Mouse (Mus musculus) ES-Bruce4 (cell line): ENCODE measurements around the gene Fam32a. TPM values are rescaled to one million over a fixed set of nuclear protein-coding genes. Genes with fewer than 3 reads are reported as not detected.
A peak's percentile ranks its signal among the peaks of the same experiment; 100 is the strongest.

Experiments
- H3K27ac ChIP-seq: 2 replicates; pipeline ENCODE4 v1.5.1; 2012; ENCODE audit warnings: low read length, inconsistent platforms; ENCODE audit not compliant: insufficient read depth
- H3K27me3 ChIP-seq: 2 replicates; pipeline ENCODE4 v1.6.1; 2012; ENCODE audit warnings: mild to moderate bottlenecking, low read length, inconsistent platforms; ENCODE audit not compliant: control insufficient read depth, poor library complexity, insufficient read depth, severe bottlenecking
- H3K36me3 ChIP-seq: 2 replicates; pipeline ENCODE4 v1.6.1; 2012; ENCODE audit warnings: inconsistent platforms, mild to moderate bottlenecking, low read length, moderate library complexity; ENCODE audit not compliant: control insufficient read depth, poor library complexity, insufficient read depth, severe bottlenecking
- H3K4me1 ChIP-seq: one replicate; pipeline ENCODE4 v1.8.1; 2011; ENCODE audit warnings: low read length; ENCODE audit not compliant: control insufficient read depth, insufficient read depth
- H3K4me3 ChIP-seq: 2 replicates; pipeline ENCODE4 v1.5.1; 2011; ENCODE audit warnings: low read depth, mild to moderate bottlenecking, low read length
- H3K9ac ChIP-seq: 2 replicates; pipeline ENCODE4 v1.6.1; 2012; ENCODE audit warnings: low read depth, mild to moderate bottlenecking, inconsistent platforms; ENCODE audit not compliant: poor library complexity, severe bottlenecking
- H3K9me3 ChIP-seq: replicated peaks from 2 replicates; pipeline ENCODE4 v1.6.1; 2012; ENCODE audit warnings: mild to moderate bottlenecking, low read length, inconsistent platforms; ENCODE audit not compliant: control insufficient read depth, poor library complexity, insufficient read depth, severe bottlenecking
- CTCF ChIP-seq: IDR thresholded peaks from one replicate; pipeline ENCODE4 v1.8.1; 2011; ENCODE audit warnings: low read depth, low read length
- EP300 ChIP-seq: IDR thresholded peaks from 2 replicates; pipeline ENCODE4 v1.6.1; 2011; ENCODE audit warnings: low read depth, low read length; ENCODE audit not compliant: insufficient read depth
- POLR2A ChIP-seq: IDR thresholded peaks from one replicate; pipeline ENCODE4 v1.8.1; 2011; ENCODE audit warnings: low read length; ENCODE audit not compliant: insufficient read depth
- polyA plus RNA-seq: library from polyadenylated mRNA; stranded (reverse); fragments of >200 nt; gene quantifications from 2 replicates; pipeline ENCODE4 v1.2.4, GENCODE M21; 2011; ENCODE audit warnings: low read depth; ENCODE audit not compliant: missing spikeins, insufficient read depth, insufficient read length

Fam32a gene
- polyA plus RNA-seq, 1 experiment, result 45.1 TPM

DNA sequence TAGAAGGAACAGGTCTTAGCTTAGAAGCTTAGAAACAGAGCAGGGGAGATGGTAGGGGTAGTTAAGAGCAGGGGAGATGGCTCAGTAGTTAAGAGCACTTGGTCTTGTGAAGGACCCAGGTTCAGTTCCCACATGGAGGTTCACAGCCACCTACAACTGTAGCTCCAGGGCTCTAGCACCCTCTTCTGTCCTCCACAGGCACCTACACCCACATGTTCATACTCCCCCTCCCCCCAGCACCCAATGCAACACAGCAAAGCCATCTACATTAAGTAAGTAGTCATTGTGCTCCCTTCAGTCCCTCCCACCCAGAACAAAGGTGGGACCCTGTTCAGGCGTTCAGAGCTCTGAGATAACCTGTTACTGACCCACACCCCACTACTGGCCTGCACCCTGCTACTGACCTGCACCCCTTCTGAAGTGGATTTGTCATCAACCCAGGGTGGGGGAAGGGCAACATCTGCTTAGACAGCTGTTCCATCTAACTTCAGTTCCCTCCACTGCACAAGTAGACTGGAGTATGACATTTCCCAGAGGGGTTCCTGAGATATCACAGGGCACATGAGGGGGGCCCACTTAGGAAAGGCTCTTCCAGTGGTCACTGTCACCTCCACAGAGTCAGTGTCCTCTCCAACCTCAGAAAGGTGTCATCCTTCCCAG is 53.7 kb downstream of the Fam32a start:
- Histone ChIP-seq H3K27me3 (no peaks in the 10 kb centered on the region), H3K4me1 (no peaks in the 10 kb centered on the region), H3K36me3 (no peaks in the 10 kb centered on the region), H3K4me3 (no peak overlapping the region), H3K9me3 (no peaks in the 10 kb centered on the region), H3K27ac (no peak overlapping the region), H3K9ac (no peak overlapping the region)
- TF ChIP-seq POLR2A (no peak), CTCF (peak; percentile 29)

DNA sequence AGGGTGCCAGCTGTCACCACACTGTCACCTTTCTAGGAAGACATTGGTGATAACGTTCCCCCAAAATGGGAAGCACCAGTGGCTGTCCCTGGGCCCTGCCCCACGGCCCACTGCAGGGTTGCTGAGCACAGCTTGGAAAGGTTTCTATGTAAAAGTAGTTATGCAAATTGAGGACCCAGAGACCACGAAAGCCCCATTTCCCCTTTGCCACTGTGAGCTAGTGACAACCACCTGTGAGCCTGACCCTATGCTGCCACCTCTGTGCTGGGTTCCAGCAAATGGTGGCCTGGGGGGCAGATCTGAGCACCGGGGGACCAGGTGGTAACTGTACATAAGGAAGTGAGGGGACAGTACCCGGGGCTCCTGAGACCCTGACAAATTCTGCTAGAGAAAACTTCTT is 54.3 kb downstream of the Fam32a start:
- no peak for TF ChIP-seq POLR2A
- no peak for TF ChIP-seq CTCF
- no peak for TF ChIP-seq EP300
- no peak overlapping the region for H3K4me3 ChIP-seq

More for the DNA sequence above, 54.3 kb downstream of the Fam32a start:
- Histone ChIP-seq H3K9ac (no peak overlapping the region), H3K9me3 (no peaks in the 10 kb centered on the region), H3K36me3 (no peaks in the 10 kb centered on the region), H3K4me1 (no peaks in the 10 kb centered on the region), H3K27ac (no peak overlapping the region), H3K27me3 (no peaks in the 10 kb centered on the region)

Other genes starting within 250 kb of the Fam32a start
- gene Cyp4f18, start 210.1 kb upstream of the Fam32a start, polyA plus RNA-seq, result not detected in 2 replicates
- gene Olfr372, start 178.5 kb upstream of the Fam32a start, polyA plus RNA-seq, result not detected in 2 replicates
- 0.15 TPM in 1 of 2 replicates, not detected in the other for gene Olfr373, start 136.6 kb upstream of the Fam32a start, polyA plus RNA-seq
- gene Olfr374, start 112.7 kb upstream of the Fam32a start, polyA plus RNA-seq, result 0.37 and 0.53 TPM in 2 replicates
- 280 and 293 TPM in 2 replicates for gene Tpm4, start 84.8 kb upstream of the Fam32a start, polyA plus RNA-seq
- gene Rab8a, start 58.5 kb upstream of the Fam32a start, polyA plus RNA-seq, result 108 and 115 TPM in 2 replicates
- 0.49 TPM in 1 of 2 replicates, not detected in the other for gene Hsh2d, start 30.1 kb upstream of the Fam32a start, polyA plus RNA-seq
- not detected in 2 replicates for gene Cib3, start 6.9 kb upstream of the Fam32a start, polyA plus RNA-seq
- not detected in 2 replicates for gene Gm11034, start 6.1 kb upstream of the Fam32a start, polyA plus RNA-seq
- gene Ap1m1, start 20.3 kb downstream of the Fam32a start, polyA plus RNA-seq, result 26.0 and 30.1 TPM in 2 replicates
- gene Gm10282, start 85.5 kb downstream of the Fam32a start, polyA plus RNA-seq, result 2.3 and 4.5 TPM in 2 replicates
- gene Klf2, start 99.3 kb downstream of the Fam32a start, polyA plus RNA-seq, result 44.7 and 47.0 TPM in 2 replicates
- 89.5 and 90.9 TPM in 2 replicates for gene Eps15l1, start 201.7 kb downstream of the Fam32a start, polyA plus RNA-seq
- 2.9 and 3.3 TPM in 2 replicates for gene Calr3, start 224.1 kb downstream of the Fam32a start, polyA plus RNA-seq
- 5.8 and 6.9 TPM in 2 replicates for gene 1700030K09Rik, start 224.2 kb downstream of the Fam32a start, polyA plus RNA-seq